Mouse (Mus musculus) lung, adult 2 months (tissue): Measurements from ENCODE around the gene Thsd7b.

Experiments used
- CTCF ChIP-seq: fragments of 200-500 bp; IDR thresholded peaks from 2 replicates; pipeline ENCODE4 v1.5.1; 2011; ENCODE audit warnings: mild to moderate bottlenecking, low read length, control low read depth; ENCODE audit not compliant: insufficient read depth
- POLR2A ChIP-seq: fragments of 200-500 bp; IDR thresholded peaks from 2 replicates; pipeline ENCODE4 v1.6.1; 2011; ENCODE audit warnings: low read depth, mild to moderate bottlenecking, control low read depth, low read length, borderline replicate concordance; ENCODE audit errors: extremely low read depth

DNA sequence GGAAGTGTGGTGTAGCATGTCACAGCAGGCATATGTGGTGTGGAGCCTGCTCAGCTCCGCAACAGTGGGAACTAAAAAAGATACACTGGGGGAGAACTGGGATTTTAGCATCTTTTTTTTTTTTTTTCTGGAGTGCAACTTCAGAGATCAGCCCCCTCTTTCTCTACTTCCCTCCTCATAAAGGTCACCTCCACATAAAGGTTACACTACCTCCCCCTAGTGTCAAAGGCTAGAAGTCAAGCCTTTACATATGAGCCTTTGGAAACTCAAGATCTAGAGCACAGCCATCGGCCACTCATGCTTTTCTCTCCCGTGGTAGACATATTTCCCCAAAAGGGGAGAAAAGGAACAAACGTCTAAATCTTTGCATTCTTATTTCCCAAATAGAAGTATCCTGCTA is 553.8 kb downstream of the Thsd7b start:
- TF ChIP-seq CTCF = no peak
- TF ChIP-seq POLR2A = no peak
